Comparison of ENCODE assay signal across 8 mouse cellular contexts in genomic region chr9:57071801-57072351, GRCm38 (mm10). TPM values are rescaled to one million over a fixed set of nuclear protein-coding genes. Genes with fewer than 3 reads are reported as not detected.
DNase-seq lines count a peak whose midpoint lies in the region; ATAC-seq lines count a peak whose summit lies in the region.

TSS of gene Sin3a (plus strand) at chr9:57072040.

- WGBS in heart, embryonic 12.5 days: under 1% methylated on average over 34 of the region's 34 CpGs
- under 1% methylated on average over 34 of the region's 34 CpGs for WGBS in kidney, embryonic 16.5 days

- H3K36me3 ChIP-seq in heart, embryonic 12.5 days: no peaks in the 10 kb centered on the region
- no peaks in the 10 kb centered on the region for H3K36me3 ChIP-seq in kidney, embryonic 16.5 days (ENCODE audit: insufficient read depth, low read length)

- peak within 1 kb of the TSS; percentile 80 for H3K4me3 ChIP-seq in heart, embryonic 12.5 days
- H3K4me3 ChIP-seq in kidney, embryonic 16.5 days (ENCODE audit: low read length): peak within 1 kb of the TSS; percentile 75

- H3K27ac ChIP-seq in heart, embryonic 12.5 days (ENCODE audit: poor library complexity, severe bottlenecking): peak within 1 kb of the TSS; percentile 100
- peak within 1 kb of the TSS; percentile 100 for H3K27ac ChIP-seq in kidney, embryonic 16.5 days (ENCODE audit: low read length)

- peak within 1 kb of the TSS; percentile 84 for H3K9ac ChIP-seq in heart, embryonic 12.5 days
- H3K9ac ChIP-seq in kidney, embryonic 16.5 days (replicated peaks; ENCODE audit: low read length): peak within 1 kb of the TSS; percentile 85

- no peaks in the 10 kb centered on the region for H3K27me3 ChIP-seq in heart, embryonic 12.5 days (replicated peaks)
- H3K27me3 ChIP-seq in kidney, embryonic 16.5 days (ENCODE audit: insufficient read depth, low read length): no peaks in the 10 kb centered on the region

- peak; percentile 38 for ATAC-seq in erythroblast, adult 5-6 weeks (replicated peaks; ENCODE audit: low FRiP score, poor library complexity, severe bottlenecking)
- ATAC-seq in heart, embryonic 12.5 days (ENCODE audit: insufficient number of reproducible peaks, low FRiP score): no peak
- no peak for ATAC-seq in kidney, embryonic 16.5 days (ENCODE audit: low FRiP score, low TSS enrichment)

- peak; percentile 77 to 80 for DNase-seq in B cell, adult 2 months
- DNase-seq in adrenal gland, postnatal 4 days (ENCODE audit: low spot score in 2 of 2): peak; percentile 41 to 50
- DNase-seq in liver: peak; percentile 83
- DNase-seq in monocyte, adult 2 months (ENCODE audit: low read depth in 1 of 2, low spot score in 2 of 2): peak; percentile 17 to 47
- peak; percentile 74 to 83 for DNase-seq in spleen, postnatal 36 days (ENCODE audit: low spot score in 2 of 2)

- no peaks in the 10 kb centered on the region for H3K9me3 ChIP-seq in heart, embryonic 12.5 days (replicated peaks)
- H3K9me3 ChIP-seq in kidney, embryonic 16.5 days (ENCODE audit: low read length): no peaks in the 10 kb centered on the region

- peaks cover 23% of the 10 kb centered on the region for H3K4me1 ChIP-seq in heart, embryonic 12.5 days (replicated peaks)
- H3K4me1 ChIP-seq in kidney, embryonic 16.5 days (ENCODE audit: insufficient read depth, low read length): peaks cover 11% of the 10 kb centered on the region

- peak within 1 kb of the TSS; percentile 78 for H3K4me2 ChIP-seq in heart, embryonic 12.5 days
- H3K4me2 ChIP-seq in kidney, embryonic 16.5 days (replicated peaks; ENCODE audit: low read depth, low read length): peak within 1 kb of the TSS; percentile 87

RNA-seq across cellular contexts. Expression of gene Sin3a, which starts in this region (rescaled TPM):
- total RNA-seq in adrenal gland, postnatal 4 days (2021): 10 to 100 TPM; 58.0 to 64.5 TPM
- 23.8 and 29.8 TPM in 2 replicates for total RNA-seq in erythroblast, adult 5-6 weeks (2015; ENCODE audit: low replicate concordance)
- total RNA-seq in erythroblast, adult 5-6 weeks (2017; ENCODE audit: low replicate concordance): 24.5 and 35.1 TPM in 2 replicates
- polyA plus RNA-seq in heart, embryonic 12.5 days (2016; fragmentation: Nextera tagmentation; extraction: Ambion mirVana): 29.3 and 29.6 TPM in 2 replicates
- polyA plus RNA-seq in kidney, embryonic 16.5 days (2015; fragmentation: Nextera tagmentation; extraction: Ambion mirVana): 36.7 and 42.3 TPM in 2 replicates

Comparison
In these comparisons a context has a peak if more than half of its experiments do, and no peak if none do; other contexts are left out.
1. DNase-seq: peak in every context shown above with its lines; median percentile 83 in liver; 78 in B cell, adult 2 months; 78 in spleen, postnatal 36 days; 46 in adrenal gland, postnatal 4 days; 32 in monocyte, adult 2 months.